Mouse (Mus musculus): Measurements from ENCODE around the gene Cebpz. TPM values are rescaled to one million over a fixed set of nuclear protein-coding genes. Genes with fewer than 3 reads are reported as not detected.

The Cebpz gene
- polyA plus RNA-seq, 1 experiment: not detected

- Histone ChIP-seq H3K4me1 (ENCODE audit: control insufficient read depth, insufficient read depth, low read length) (peaks cover 7% of the 10 kb centered on the region), H3K27ac (ENCODE audit: insufficient read depth, low read depth, low read length) (no peak overlapping the region), H3K4me3 (ENCODE audit: insufficient read depth, low read depth, low read length) (no peak overlapping the region)
- no peak for TF ChIP-seq CTCF (IDR thresholded peaks at IDR 0.05; ENCODE audit: insufficient read depth, low read depth, low read length)
- 76% methylated on average over 3 of the region's 3 CpGs for WGBS
These were observed 22.9 kb downstream of the Cebpz start for GRCm38 (mm10) chr17:78913921-78914320.

- WGBS: 16% methylated on average over 6 of the region's 6 CpGs
- Histone ChIP-seq H3K4me1 (ENCODE audit: control insufficient read depth, insufficient read depth, low read length) (peaks cover 7% of the 10 kb centered on the region), H3K4me3 (ENCODE audit: insufficient read depth, low read depth, low read length) (peak overlapping the region; percentile 51), H3K27ac (ENCODE audit: insufficient read depth, low read depth, low read length) (peak overlapping the region; percentile 45; the same call in 1 of the 2 replicates)
- no peak for TF ChIP-seq CTCF (IDR thresholded peaks at IDR 0.05; ENCODE audit: insufficient read depth, low read depth, low read length)
- TF ChIP-seq POLR2A (IDR thresholded peaks at IDR 0.05; ENCODE audit: insufficient read depth, low read depth, low read length): 0 out of 2 replicates have a peak, but pooled peaks have one; percentile 36
These were observed 24.0 kb downstream of the Cebpz start for GRCm38 (mm10) chr17:78912861-78913281.

- TF ChIP-seq CTCF (IDR thresholded peaks at IDR 0.05; ENCODE audit: insufficient read depth, low read depth, low read length) (no peak), POLR2A (IDR thresholded peaks at IDR 0.05; ENCODE audit: insufficient read depth, low read depth, low read length) (no peak)
- peaks cover 4% of the 10 kb centered on the region; the same call in 1 of the 2 replicates for H3K4me1 ChIP-seq (ENCODE audit: control insufficient read depth, insufficient read depth, low read length)
- 78% methylated on average over 2 of the region's 2 CpGs for WGBS
- no peak overlapping the region for H3K27ac ChIP-seq (ENCODE audit: insufficient read depth, low read depth, low read length)
- no peak overlapping the region for H3K4me3 ChIP-seq (ENCODE audit: insufficient read depth, low read depth, low read length)
These were observed 27.5 kb downstream of the Cebpz start for GRCm38 (mm10) chr17:78909374-78909773.

GRCm38 (mm10) chr17:78906892-78907291, 30.0 kb downstream of the Cebpz start, which contains the start of gene Sult6b1:
Gene Sult6b1, minus strand, starts transcription at chr17:78906992.
- 86% methylated on average over 5 of the region's 5 CpGs for WGBS
- H3K4me1 ChIP-seq (ENCODE audit: control insufficient read depth, insufficient read depth, low read length): no peaks in the 10 kb centered on the region
- H3K27ac ChIP-seq (ENCODE audit: insufficient read depth, low read depth, low read length): no peak within 1 kb of the TSS
- no peak within 1 kb of the TSS for H3K4me3 ChIP-seq (ENCODE audit: insufficient read depth, low read depth, low read length)
- TF ChIP-seq POLR2A (IDR thresholded peaks at IDR 0.05; ENCODE audit: insufficient read depth, low read depth, low read length) (no peak), CTCF (IDR thresholded peaks at IDR 0.05; ENCODE audit: insufficient read depth, low read depth, low read length) (no peak)

GRCm38 (mm10) chr17:78903158-78903557, 33.7 kb downstream of the Cebpz start:
- 93% methylated on average over 2 of the region's 2 CpGs for WGBS
- TF ChIP-seq POLR2A (IDR thresholded peaks at IDR 0.05; ENCODE audit: insufficient read depth, low read depth, low read length) (no peak), CTCF (IDR thresholded peaks at IDR 0.05; ENCODE audit: insufficient read depth, low read depth, low read length) (no peak)
- H3K4me3 ChIP-seq (ENCODE audit: insufficient read depth, low read depth, low read length): no peak overlapping the region
- H3K27ac ChIP-seq (ENCODE audit: insufficient read depth, low read depth, low read length): no peak overlapping the region
- no peaks in the 10 kb centered on the region for H3K4me1 ChIP-seq (ENCODE audit: control insufficient read depth, insufficient read depth, low read length)

GRCm38 (mm10) chr17:78895394-78895793, 41.5 kb downstream of the Cebpz start:
- Histone ChIP-seq H3K4me3 (ENCODE audit: insufficient read depth, low read depth, low read length) (peak overlapping the region; percentile 32), H3K4me1 (ENCODE audit: control insufficient read depth, insufficient read depth, low read length) (peaks cover 5% of the 10 kb centered on the region), H3K27ac (ENCODE audit: insufficient read depth, low read depth, low read length) (no peak overlapping the region)
- WGBS: 5% methylated on average over 8 of the region's 8 CpGs
- TF ChIP-seq CTCF (IDR thresholded peaks at IDR 0.05; ENCODE audit: insufficient read depth, low read depth, low read length) (peak; percentile 32; the same call in 1 of the 2 replicates), POLR2A (IDR thresholded peaks at IDR 0.05; ENCODE audit: insufficient read depth, low read depth, low read length) (no peak)

- Histone ChIP-seq H3K27ac (ENCODE audit: insufficient read depth, low read depth, low read length) (no peak overlapping the region), H3K4me3 (ENCODE audit: insufficient read depth, low read depth, low read length) (no peak overlapping the region), H3K4me1 (ENCODE audit: control insufficient read depth, insufficient read depth, low read length) (peaks cover 5% of the 10 kb centered on the region)
- 74% methylated on average over 7 of the region's 7 CpGs for WGBS
- TF ChIP-seq CTCF (IDR thresholded peaks at IDR 0.05; ENCODE audit: insufficient read depth, low read depth, low read length) (no peak), POLR2A (IDR thresholded peaks at IDR 0.05; ENCODE audit: insufficient read depth, low read depth, low read length) (no peak)
These were observed 41.9 kb downstream of the Cebpz start for GRCm38 (mm10) chr17:78894991-78895390.

- Histone ChIP-seq H3K4me1 (ENCODE audit: control insufficient read depth, insufficient read depth, low read length) (peaks cover 5% of the 10 kb centered on the region), H3K4me3 (ENCODE audit: insufficient read depth, low read depth, low read length) (no peak overlapping the region)
- WGBS: 86% methylated on average over 9 of the region's 9 CpGs
These were observed 45.8 kb downstream of the Cebpz start for GRCm38 (mm10) chr17:78891020-78891419.

GRCm38 (mm10) chr17:78889184-78889583, 47.7 kb downstream of the Cebpz start:
- Histone ChIP-seq H3K4me3 (ENCODE audit: insufficient read depth, low read depth, low read length) (no peak overlapping the region), H3K27ac (ENCODE audit: insufficient read depth, low read depth, low read length) (no peak overlapping the region), H3K4me1 (ENCODE audit: control insufficient read depth, insufficient read depth, low read length) (no peaks in the 10 kb centered on the region)
- WGBS: 46% methylated on average over 3 of the region's 3 CpGs
- TF ChIP-seq POLR2A (IDR thresholded peaks at IDR 0.05; ENCODE audit: insufficient read depth, low read depth, low read length) (no peak), CTCF (IDR thresholded peaks at IDR 0.05; ENCODE audit: insufficient read depth, low read depth, low read length) (no peak)

More at GRCm38 (mm10) chr17:78891020-78891419, 45.8 kb downstream of the Cebpz start:
- no peak overlapping the region for H3K27ac ChIP-seq (ENCODE audit: insufficient read depth, low read depth, low read length)
- TF ChIP-seq CTCF (IDR thresholded peaks at IDR 0.05; ENCODE audit: insufficient read depth, low read depth, low read length): no peak
- no peak for TF ChIP-seq POLR2A (IDR thresholded peaks at IDR 0.05; ENCODE audit: insufficient read depth, low read depth, low read length)

- H3K4me1 ChIP-seq (ENCODE audit: control insufficient read depth, insufficient read depth, low read length): no peaks in the 10 kb centered on the region
- TF ChIP-seq POLR2A (IDR thresholded peaks at IDR 0.05; ENCODE audit: insufficient read depth, low read depth, low read length) (no peak), CTCF (IDR thresholded peaks at IDR 0.05; ENCODE audit: insufficient read depth, low read depth, low read length) (no peak)
- no peak overlapping the region for H3K4me3 ChIP-seq (ENCODE audit: insufficient read depth, low read depth, low read length)
- 80% methylated on average over 4 of the region's 4 CpGs for WGBS
- no peak overlapping the region for H3K27ac ChIP-seq (ENCODE audit: insufficient read depth, low read depth, low read length)
These were observed 48.3 kb downstream of the Cebpz start for GRCm38 (mm10) chr17:78888554-78888953.

Measured in olfactory bulb, adult 2 months (tissue).